ENCODE assay signal across 19 mouse cellular contexts in the genomic region with DNA sequence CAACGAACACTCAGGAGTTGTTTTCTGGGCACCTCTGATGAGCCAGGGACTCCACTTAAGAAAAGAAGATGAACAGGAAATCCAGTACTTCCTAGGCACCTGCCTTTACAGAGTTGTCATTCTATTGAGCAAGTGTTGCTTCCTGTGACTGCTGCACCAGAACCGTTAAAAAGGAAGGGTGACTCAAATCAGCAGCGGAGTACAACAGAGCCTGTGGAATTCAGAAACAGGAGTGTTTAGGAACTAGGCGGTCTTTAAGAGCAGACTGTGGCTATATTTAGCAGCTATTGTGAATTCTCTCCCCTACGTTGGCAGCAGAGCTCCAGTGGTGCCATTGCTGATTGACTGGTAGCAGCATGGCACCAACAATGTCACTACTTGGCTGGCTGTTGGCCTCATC.
DNase-seq lines count a peak whose midpoint lies in the region; ATAC-seq and TF ChIP-seq lines count a peak whose summit lies in the region.
"Had no signal": no experiment of that assay in that cellular context is flagged by ENCODE, and none has a peak within 500 bp of the region (broad histone marks: within the 10 kb centered on the region; RNA-seq: fewer than 3 reads in every experiment).

No protein-coding gene starts in this region.

- WGBS in heart, embryonic 10.5 days, result 39% methylated on average over 5 of the region's 5 CpGs
- 27% methylated on average over 5 of the region's 5 CpGs for WGBS in heart, embryonic 15.5 days
- WGBS in thymus, adult 2 months, result 9% methylated on average over 5 of the region's 5 CpGs

- TF ChIP-seq POLR2A in thymus, adult 2 months (IDR thresholded peaks at IDR 0.05; ENCODE audit: control insufficient read depth, extremely low read depth, insufficient read depth, low read length, poor library complexity), result no peak

- no peak overlapping the region for H3K4me2 ChIP-seq in heart, embryonic 15.5 days
- H3K4me2 ChIP-seq: lung, embryonic 15.5 days; midbrain, embryonic 11.5 days had no signal

- DNase-seq in heart, embryonic 10.5 days (ENCODE audit: low spot score), result no peak
- DNase-seq in heart, postnatal 36 days, result no peak
- DNase-seq in CD8-positive naive resting alpha-beta T cell, adult 2 months (ENCODE audit: low read depth in 2 of 2, low spot score in 2 of 2), result peak; percentile 21 to 22
- peak; percentile 48 for DNase-seq in thymus, adult 2 months
- no peak for DNase-seq in lung, postnatal 4 days
- DNase-seq in gastrocnemius, adult 2 months, result no peak
- DNase-seq: B cell, adult 2 months; cerebellum, adult 9-11 months; gastrocnemius, postnatal 25 days; kidney, adult 2 months; right cerebral cortex, postnatal 25 days had no signal

- intact Hi-C loops in heart, postnatal 36 days (cut with DNase I), result no loop called here
- intact Hi-C loops in gastrocnemius, adult 2 months (cut with DNase I), result no loop called here

- H3K36me3 ChIP-seq in heart, embryonic 10.5 days, result no peaks in the 10 kb centered on the region
- no peaks in the 10 kb centered on the region for H3K36me3 ChIP-seq in heart, embryonic 15.5 days
- H3K36me3 ChIP-seq in thymus, adult 2 months (ENCODE audit: control insufficient read depth, insufficient read depth, low read length), result no peaks in the 10 kb centered on the region
- H3K36me3 ChIP-seq: G1E; lung, embryonic 15.5 days had no signal

- no peak overlapping the region for H3K4me3 ChIP-seq in heart, embryonic 10.5 days
- no peak overlapping the region for H3K4me3 ChIP-seq in heart, embryonic 15.5 days
- no peak overlapping the region for H3K4me3 ChIP-seq in thymus, adult 2 months (ENCODE audit: control insufficient read depth, insufficient read depth, low read length)
- H3K4me3 ChIP-seq in gastrocnemius, adult 2 months, result no peak overlapping the region
- H3K4me3 ChIP-seq: erythroblast, embryonic 14.5 days; lung, embryonic 15.5 days; myocyte had no signal

- no peaks in the 10 kb centered on the region for H3K27me3 ChIP-seq in heart, embryonic 10.5 days (ENCODE audit: insufficient read depth, poor library complexity, severe bottlenecking)
- H3K27me3 ChIP-seq in heart, embryonic 15.5 days, result no peaks in the 10 kb centered on the region
- H3K27me3 ChIP-seq in thymus, adult 2 months (ENCODE audit: control insufficient read depth, insufficient read depth, low read length), result no peaks in the 10 kb centered on the region
- H3K27me3 ChIP-seq: lung, embryonic 15.5 days had no signal

- no peaks in the 10 kb centered on the region for H3K9me3 ChIP-seq in heart, embryonic 10.5 days
- H3K9me3 ChIP-seq in heart, embryonic 15.5 days (replicated peaks), result no peaks in the 10 kb centered on the region
- H3K9me3 ChIP-seq: lung, embryonic 15.5 days had no signal

- H3K9ac ChIP-seq in heart, embryonic 15.5 days, result no peak overlapping the region
- H3K9ac ChIP-seq: lung, embryonic 15.5 days had no signal

- no peak for TF ChIP-seq CTCF in thymus, adult 2 months (IDR thresholded peaks at IDR 0.05; ENCODE audit: borderline replicate concordance, control insufficient read depth, extremely low read depth, insufficient read depth, low read length, poor library complexity)
- no peak for TF ChIP-seq CTCF in gastrocnemius, adult 2 months (IDR thresholded peaks at IDR 0.05)

- H3K27ac ChIP-seq in heart, embryonic 10.5 days, result peak overlapping the region; percentile 17; the same call in 1 of the 2 replicates
- peak overlapping the region; percentile 48 for H3K27ac ChIP-seq in heart, embryonic 15.5 days
- H3K27ac ChIP-seq in thymus, adult 2 months (ENCODE audit: control insufficient read depth, insufficient read depth, low read length), result peak overlapping the region; percentile 83
- no peak overlapping the region for H3K27ac ChIP-seq in gastrocnemius, adult 2 months
- H3K27ac ChIP-seq: lung, embryonic 15.5 days had no signal

- no peak; the same call in 1 of the 2 replicates for ATAC-seq in heart, embryonic 15.5 days (replicated peaks; ENCODE audit: insufficient number of reproducible peaks, insufficient read depth, low FRiP score, low read depth)
- no peak for ATAC-seq in CD4-positive, CD25-positive, alpha-beta regulatory T cell, adult 4 months
- ATAC-seq: hindbrain, embryonic 16.5 days had no signal

- H3K4me1 ChIP-seq in heart, embryonic 10.5 days, result peaks cover 10% of the 10 kb centered on the region
- H3K4me1 ChIP-seq in heart, embryonic 15.5 days (replicated peaks), result peaks cover 8% of the 10 kb centered on the region
- H3K4me1 ChIP-seq in thymus, adult 2 months (replicated peaks; ENCODE audit: control insufficient read depth, insufficient read depth, low read length), result peaks cover 25% of the 10 kb centered on the region
- H3K4me1 ChIP-seq: lung, embryonic 15.5 days had no signal

Comparison
In these comparisons a context has a peak if more than half of its experiments do, and no peak if none do; other contexts are left out.
1. DNase-seq: peak in CD8-positive naive resting alpha-beta T cell, adult 2 months (2 of 2) and thymus, adult 2 months (single experiment); none in heart, embryonic 10.5 days (single experiment), heart, postnatal 36 days (0 of 2), lung, postnatal 4 days (0 of 2) and gastrocnemius, adult 2 months (single experiment).